Mouse (Mus musculus): ENCODE results near the gene Cfap73.

Gene Cfap73

GRCm38 (mm10) chr5:120647814-120648491, 13.9 kb upstream of the Cfap73 start:
- no peak for DNase-seq (ENCODE audit: low spot score in 2 of 2)

GRCm38 (mm10) chr5:120647361-120647760, 13.3 kb upstream of the Cfap73 start:
- no peak for DNase-seq (ENCODE audit: low spot score in 2 of 2)

GRCm38 (mm10) chr5:120645851-120646250, 11.8 kb upstream of the Cfap73 start:
- no peak for DNase-seq (ENCODE audit: low spot score in 2 of 2)

- no peak for DNase-seq (ENCODE audit: low spot score in 2 of 2)
These were observed 10.2 kb upstream of the Cfap73 start for GRCm38 (mm10) chr5:120644227-120644626.

- no peak for DNase-seq (ENCODE audit: low spot score in 2 of 2)
These were observed 9.5 kb upstream of the Cfap73 start for GRCm38 (mm10) chr5:120643365-120644085.

GRCm38 (mm10) chr5:120640094-120640493, 6.1 kb upstream of the Cfap73 start:
- no peak for DNase-seq (ENCODE audit: low spot score in 2 of 2)

- DNase-seq (ENCODE audit: low spot score in 2 of 2) = no peak
These were observed 1.6 kb upstream of the Cfap73 start for GRCm38 (mm10) chr5:120635633-120636032.

- DNase-seq (ENCODE audit: low spot score in 2 of 2) = no peak
These were observed 825 bp upstream of the Cfap73 start for GRCm38 (mm10) chr5:120634860-120635259.

GRCm38 (mm10) chr5:120631892-120632291, 2.1 kb downstream of the Cfap73 start:
- DNase-seq (ENCODE audit: low spot score in 2 of 2) = no peak

- DNase-seq (ENCODE audit: low spot score in 2 of 2) = no peak
These were observed 2.9 kb downstream of the Cfap73 start for GRCm38 (mm10) chr5:120631128-120631527.

- DNase-seq (ENCODE audit: low spot score in 2 of 2) = no peak
These were observed 5.4 kb downstream of the Cfap73 start for GRCm38 (mm10) chr5:120628624-120629023.

- DNase-seq (ENCODE audit: low spot score in 2 of 2) = no peak
These were observed 6.3 kb downstream of the Cfap73 start for GRCm38 (mm10) chr5:120627515-120628300.

- no peak for DNase-seq (ENCODE audit: low spot score in 2 of 2)
These were observed 7.6 kb downstream of the Cfap73 start for GRCm38 (mm10) chr5:120626399-120626798.

GRCm38 (mm10) chr5:120624427-120624826, 9.6 kb downstream of the Cfap73 start:
- no peak for DNase-seq (ENCODE audit: low spot score in 2 of 2)

- DNase-seq (ENCODE audit: low spot score in 2 of 2) = no peak
These were observed 11.7 kb downstream of the Cfap73 start for GRCm38 (mm10) chr5:120622198-120622851.

GRCm38 (mm10) chr5:120621846-120622197, 12.2 kb downstream of the Cfap73 start:
- DNase-seq (ENCODE audit: low spot score in 2 of 2) = no peak

- no peak for DNase-seq (ENCODE audit: low spot score in 2 of 2)
These were observed 12.8 kb downstream of the Cfap73 start for GRCm38 (mm10) chr5:120621078-120621765.

GRCm38 (mm10) chr5:120620375-120621077, 13.5 kb downstream of the Cfap73 start:
- DNase-seq (ENCODE audit: low spot score in 2 of 2) = peak; percentile 68 to 85

- no peak for DNase-seq (ENCODE audit: low spot score in 2 of 2)
These were observed 14.8 kb downstream of the Cfap73 start for GRCm38 (mm10) chr5:120619201-120619600.

- no peak for DNase-seq (ENCODE audit: low spot score in 2 of 2)
These were observed 15.3 kb downstream of the Cfap73 start for GRCm38 (mm10) chr5:120618778-120619177.

GRCm38 (mm10) chr5:120615903-120616302, 18.1 kb downstream of the Cfap73 start:
- DNase-seq (ENCODE audit: low spot score in 2 of 2) = no peak
